ENCODE assay signal across 8 mouse cellular contexts in genomic region chr2:71872801-71873443, GRCm38 (mm10). TPM values are rescaled to one million over a fixed set of nuclear protein-coding genes. Genes with fewer than 3 reads are reported as not detected.
DNase-seq lines count a peak whose midpoint lies in the region; ATAC-seq lines count a peak whose summit lies in the region.

Pdk1 (plus strand) TSS chr2:71873224.

- WGBS in forebrain, embryonic 14.5 days = under 1% methylated on average over 50 of the region's 55 CpGs
- under 1% methylated on average over 49 of the region's 55 CpGs for whole genome bisulfite sequencing in neural tube, embryonic 15.5 days

- peak within 1 kb of the TSS; percentile 69 for H3K4me3 ChIP-seq in forebrain, embryonic 14.5 days (ENCODE audit: low read depth, low read length)
- peak within 1 kb of the TSS; percentile 81 for H3K4me3 ChIP-seq in neural tube, embryonic 15.5 days (replicated peaks)

- peak; percentile 97 for DNase-seq in ES-CJ7 (ENCODE audit: low read depth, low spot score)
- DNase-seq in cerebellum, adult 11 months = peak; percentile 97
- peak; percentile 97 for DNase-seq in forebrain, embryonic 14.5 days (ENCODE audit: low spot score)
- peak; percentile 99 to 100 for DNase-seq in heart, postnatal 14 days
- DNase-seq in layer of hippocampus, adult 11-12 months (ENCODE audit: low spot score) = peak; percentile 98
- DNase-seq in lung, adult 18-20 months = peak; percentile 98 to 99
- DNase-seq in testis, postnatal 14 days (ENCODE audit: low spot score) = peak; percentile 98

- H3K36me3 ChIP-seq in forebrain, embryonic 14.5 days (ENCODE audit: control insufficient read depth, insufficient read depth, low read length) = no peaks in the 10 kb centered on the region
- H3K36me3 ChIP-seq in neural tube, embryonic 15.5 days = no peaks in the 10 kb centered on the region

- 0 out of 2 replicates have a peak, but pooled peaks cover 2% of the 10 kb centered on the region for H3K4me1 ChIP-seq in forebrain, embryonic 14.5 days (ENCODE audit: control insufficient read depth, insufficient read depth, low read length)
- peaks cover 16% of the 10 kb centered on the region for H3K4me1 ChIP-seq in neural tube, embryonic 15.5 days

- no peaks in the 10 kb centered on the region for H3K27me3 ChIP-seq in forebrain, embryonic 14.5 days (replicated peaks; ENCODE audit: control insufficient read depth, insufficient read depth, low read length)
- H3K27me3 ChIP-seq in neural tube, embryonic 15.5 days (replicated peaks) = peaks cover 4% of the 10 kb centered on the region; the same call in 1 of the 2 replicates

- no peaks in the 10 kb centered on the region for H3K9me3 ChIP-seq in forebrain, embryonic 14.5 days (replicated peaks; ENCODE audit: control insufficient read depth, low read length)
- no peaks in the 10 kb centered on the region for H3K9me3 ChIP-seq in neural tube, embryonic 15.5 days (replicated peaks)

- peak within 1 kb of the TSS; percentile 77 for H3K9ac ChIP-seq in forebrain, embryonic 14.5 days (ENCODE audit: low read length)
- peak within 1 kb of the TSS; percentile 88 for H3K9ac ChIP-seq in neural tube, embryonic 15.5 days (replicated peaks)

- ATAC-seq in forebrain, embryonic 14.5 days = peak; percentile 96
- peak; percentile 98 for ATAC-seq in neural tube, embryonic 15.5 days (ENCODE audit: low FRiP score)

- peak within 1 kb of the TSS; percentile 87 for H3K4me2 ChIP-seq in forebrain, embryonic 14.5 days (ENCODE audit: low read length)
- peak within 1 kb of the TSS; percentile 89 for H3K4me2 ChIP-seq in neural tube, embryonic 15.5 days

- intact Hi-C loops in heart, postnatal 14 days (cut with DNase I) = no loop called here

- peak within 1 kb of the TSS; percentile 74 for H3K27ac ChIP-seq in forebrain, embryonic 14.5 days (ENCODE audit: low read depth, low read length)
- H3K27ac ChIP-seq in neural tube, embryonic 15.5 days (replicated peaks) = peak within 1 kb of the TSS; percentile 89

RNA-seq across cellular contexts. Expression of gene Pdk1, which starts in this region (rescaled TPM):
- polyA plus RNA-seq in forebrain, embryonic 14.5 days (2014; fragmentation: Nextera tagmentation; extraction: Ambion mirVana) = 20.2 and 22.3 TPM in 2 replicates
- total RNA-seq in heart, postnatal 14 days (2021) = 100 to 1,000 TPM in 1 of 2 experiments, 10 to 100 TPM in 1; 98.2 to 107 TPM
- 18.4 and 26.4 TPM in 2 replicates for polyA plus RNA-seq in neural tube, embryonic 15.5 days (2015; fragmentation: Nextera tagmentation; extraction: Ambion mirVana)

Comparison
In these comparisons a context has a peak if more than half of its experiments do, and no peak if none do; other contexts are left out.
1. Peak in every context shown above with its lines: DNase-seq, ATAC-seq, H3K4me3 ChIP-seq and H3K27ac ChIP-seq.